Mouse (Mus musculus): ENCODE data around the gene 4930550L24Rik.

Gene 4930550L24Rik

DNA sequence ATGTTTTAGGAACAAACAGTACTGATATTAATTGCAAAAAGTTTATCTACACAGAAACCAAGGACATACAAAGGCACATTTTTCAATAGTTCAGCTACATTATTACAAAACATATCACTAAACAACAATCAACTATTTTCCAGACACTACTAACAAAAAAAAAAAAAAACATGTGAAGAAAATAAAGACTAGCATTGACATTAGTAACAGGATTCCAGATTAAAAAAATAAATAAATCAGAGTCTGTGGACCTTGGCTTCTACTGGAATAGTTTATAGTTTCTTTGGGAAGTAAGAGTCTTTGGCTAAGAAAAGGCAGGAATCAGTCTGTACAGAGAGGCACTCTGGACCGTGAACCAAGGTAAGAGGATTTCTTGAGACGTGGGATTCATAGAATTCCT lies at the start of gene 4930550L24Rik:
Gene 4930550L24Rik (plus strand): TSS at position 301 of the 400 bp plus-strand sequence.
- DNase-seq: no peak

DNA sequence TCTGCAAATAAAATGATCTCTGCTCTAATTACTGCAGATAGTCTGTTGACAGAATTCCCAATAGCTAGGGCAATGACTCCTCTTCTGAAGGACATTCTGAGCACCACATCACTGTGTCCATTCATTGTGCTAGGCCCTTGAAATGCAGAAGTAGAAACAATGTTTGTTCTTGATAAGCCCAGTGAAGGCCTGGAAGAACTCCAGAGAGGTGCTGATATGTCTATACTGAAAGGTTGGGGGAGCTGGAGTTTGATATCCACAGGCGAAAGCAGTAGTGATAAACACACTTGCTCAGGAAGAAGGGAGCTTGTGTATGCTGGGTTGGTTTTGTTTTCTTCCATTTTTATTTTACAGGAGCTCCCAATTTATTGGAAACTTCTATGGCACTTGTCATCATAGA lies 8.4 kb upstream of the 4930550L24Rik start:
- no peak for DNase-seq

DNA sequence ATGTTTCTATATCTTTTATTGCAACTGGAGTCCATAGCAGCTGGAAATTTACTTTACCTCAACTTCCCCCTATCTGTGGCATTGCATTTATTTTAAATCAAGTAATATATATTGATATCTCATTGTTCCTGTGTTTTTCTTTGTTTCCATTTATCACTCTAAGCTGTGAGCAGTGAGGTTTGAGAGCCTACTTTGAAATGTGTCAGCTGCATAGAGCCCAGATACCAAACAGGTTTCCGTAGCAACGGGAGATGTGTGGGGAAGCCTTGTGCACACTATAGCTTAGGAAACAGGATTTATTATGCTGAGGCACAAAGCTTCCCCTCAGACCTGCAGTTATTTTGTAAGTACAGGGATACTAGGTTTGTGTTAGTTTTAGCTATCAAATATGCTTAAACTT lies 58.8 kb downstream of the 4930550L24Rik start:
- no peak for DNase-seq
